Mouse (Mus musculus) heart, embryonic 13.5 days (tissue): ENCODE results near the gene Calm1. TPM values are rescaled to one million over a fixed set of nuclear protein-coding genes. Genes with fewer than 3 reads are reported as not detected.
A peak's percentile ranks its signal among the peaks of the same experiment; 100 is the strongest.

Experiments used
- ATAC-seq: fragments of 200-750 bp; cut with Nextera tagmentation; 2 replicates; pipeline ENCODE4 v1.8.0; 2017; ENCODE audit warnings: moderate TSS enrichment; ENCODE audit not compliant: insufficient number of reproducible peaks, low FRiP score, low TSS enrichment; ENCODE audit errors: extremely low read depth
- H3K27ac ChIP-seq: fragments of 300-500 bp; sonication (generic); replicated peaks from 2 replicates; pipeline ENCODE4 v1.5.1; 2015; ENCODE audit warnings: moderate library complexity, mild to moderate bottlenecking, inconsistent platforms
- H3K27me3 ChIP-seq: fragments of 300-500 bp; sonication (generic); replicated peaks from 2 replicates; pipeline ENCODE4 v1.6.1; 2015; ENCODE audit warnings: mild to moderate bottlenecking, inconsistent platforms
- H3K36me3 ChIP-seq: fragments of 300-500 bp; sonication (generic); 2 replicates; pipeline ENCODE4 v1.6.1; 2015; ENCODE audit warnings: mild to moderate bottlenecking, inconsistent platforms
- H3K4me1 ChIP-seq: fragments of 300-500 bp; sonication (generic); 2 replicates; pipeline ENCODE4 v1.6.1; 2015; ENCODE audit warnings: inconsistent platforms
- H3K4me2 ChIP-seq: fragments of 300-500 bp; sonication (generic); 2 replicates; pipeline ENCODE4 v1.6.1; 2015; ENCODE audit warnings: inconsistent platforms, mild to moderate bottlenecking, moderate library complexity
- H3K4me3 ChIP-seq: fragments of 300-500 bp; sonication (generic); 2 replicates; pipeline ENCODE4 v1.5.1; 2015; ENCODE audit warnings: moderate library complexity, mild to moderate bottlenecking, inconsistent platforms
- H3K9ac ChIP-seq: fragments of 300-500 bp; sonication (generic); 2 replicates; pipeline ENCODE4 v1.6.1; 2015; ENCODE audit warnings: inconsistent platforms, mild to moderate bottlenecking, moderate library complexity
- H3K9me3 ChIP-seq: fragments of 300-500 bp; sonication (generic); 2 replicates; pipeline ENCODE4 v1.6.1; 2016; ENCODE audit warnings: inconsistent platforms
- WGBS: fragments of 180-500 bp; shearing (Covaris S2); methylation state at CpG from one replicate; pipeline ENCODE4 v1.1.7; 2015; ENCODE audit warnings: mixed read lengths; 5-methylcytosine and 5-hydroxymethylcytosine counted together
- polyA plus RNA-seq: library from polyadenylated mRNA; unstranded; fragments of >200 nt; fragmentation: Nextera tagmentation; extraction: Ambion mirVana; gene quantifications from 2 replicates; pipeline ENCODE4 v1.2.1, GENCODE M21; 2015

The Calm1 gene
- polyA plus RNA-seq, 1 experiment from 2014 or later = 821 TPM

GRCm38 (mm10) chr12:100226073-100226472, 26.8 kb downstream of the Calm1 start:
- no peaks in the 10 kb centered on the region for H3K27me3 ChIP-seq

DNA sequence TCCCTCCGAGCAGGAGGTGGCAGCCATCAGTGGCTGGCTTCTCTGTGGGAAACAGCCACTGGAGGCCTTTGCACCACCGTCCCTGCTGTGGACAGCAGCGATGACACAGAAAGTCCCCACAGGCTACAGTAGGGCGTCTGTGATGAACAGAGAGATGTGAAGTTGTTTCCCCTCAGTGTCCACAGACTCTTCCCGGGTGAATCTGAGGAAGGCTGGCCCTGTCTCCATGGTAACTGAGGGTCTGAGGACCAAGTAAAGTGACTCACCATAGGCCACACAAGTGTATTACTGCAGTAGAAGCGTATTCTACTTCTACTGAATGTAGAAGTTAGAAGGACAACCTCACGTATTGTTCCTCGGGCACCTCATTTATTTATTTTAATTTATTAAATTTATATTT, 27.4 kb downstream of the Calm1 start:
- no peak for ATAC-seq
- no peaks in the 10 kb centered on the region for H3K36me3 ChIP-seq
- H3K4me1 ChIP-seq = no peaks in the 10 kb centered on the region
- no peak overlapping the region for H3K27ac ChIP-seq
- H3K4me2 ChIP-seq = no peak overlapping the region
- no peak overlapping the region for H3K9ac ChIP-seq
- H3K27me3 ChIP-seq = no peaks in the 10 kb centered on the region
- no peak overlapping the region for H3K4me3 ChIP-seq
- H3K9me3 ChIP-seq = no peaks in the 10 kb centered on the region
- 56% methylated on average over 8 of the region's 8 CpGs for WGBS

More at GRCm38 (mm10) chr12:100226073-100226472, 26.8 kb downstream of the Calm1 start:
- Histone ChIP-seq H3K27ac (no peak overlapping the region), H3K4me1 (no peaks in the 10 kb centered on the region), H3K9me3 (no peaks in the 10 kb centered on the region), H3K36me3 (no peaks in the 10 kb centered on the region), H3K4me3 (no peak overlapping the region), H3K4me2 (no peak overlapping the region), H3K9ac (no peak overlapping the region)
- no peak for ATAC-seq
- WGBS = 45% methylated on average over 5 of the region's 5 CpGs

- Histone ChIP-seq H3K27ac (no peak overlapping the region), H3K27me3 (no peaks in the 10 kb centered on the region), H3K9me3 (no peaks in the 10 kb centered on the region), H3K4me1 (no peaks in the 10 kb centered on the region), H3K9ac (no peak overlapping the region), H3K36me3 (no peaks in the 10 kb centered on the region), H3K4me3 (no peak overlapping the region), H3K4me2 (no peak overlapping the region)
- ATAC-seq = no peak
- WGBS = 54% methylated on average over 11 of the region's 11 CpGs
Observed at GRCm38 (mm10) chr12:100228041-100228725, 28.9 kb downstream of the Calm1 start.

DNA sequence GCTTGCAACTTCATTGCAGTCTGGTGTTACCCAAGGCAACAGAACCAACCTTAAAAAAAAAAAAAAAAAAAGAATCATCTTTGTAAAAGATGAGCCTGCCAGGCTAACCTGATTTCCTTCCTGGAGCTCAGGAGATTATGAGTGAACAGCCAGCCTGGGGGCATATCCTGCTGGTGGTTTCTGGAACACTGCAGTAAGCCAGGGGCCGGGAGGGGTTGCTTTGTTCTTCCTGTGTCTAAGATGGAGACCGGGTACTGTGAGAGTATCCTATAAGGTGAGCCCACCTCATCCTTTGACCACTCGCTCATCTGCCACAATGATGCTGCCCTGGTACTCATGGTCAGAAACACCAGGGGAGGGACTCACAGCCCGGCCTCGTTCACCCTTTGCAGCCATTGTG, 35.0 kb downstream of the Calm1 start:
- Histone ChIP-seq H3K4me2 (no peak overlapping the region), H3K27ac (no peak overlapping the region), H3K4me3 (no peak overlapping the region), H3K9me3 (no peaks in the 10 kb centered on the region), H3K4me1 (no peaks in the 10 kb centered on the region), H3K27me3 (no peaks in the 10 kb centered on the region), H3K9ac (no peak overlapping the region), H3K36me3 (no peaks in the 10 kb centered on the region)
- WGBS = 83% methylated on average over 5 of the region's 5 CpGs
- ATAC-seq = no peak

- no peak for ATAC-seq
- 68% methylated on average over 7 of the region's 7 CpGs for WGBS
- Histone ChIP-seq H3K27ac (no peak overlapping the region), H3K4me3 (no peak overlapping the region), H3K9ac (no peak overlapping the region), H3K9me3 (no peaks in the 10 kb centered on the region), H3K36me3 (no peaks in the 10 kb centered on the region), H3K4me2 (no peak overlapping the region), H3K4me1 (no peaks in the 10 kb centered on the region), H3K27me3 (no peaks in the 10 kb centered on the region)
Observed at GRCm38 (mm10) chr12:100234919-100235318, 35.7 kb downstream of the Calm1 start.

DNA sequence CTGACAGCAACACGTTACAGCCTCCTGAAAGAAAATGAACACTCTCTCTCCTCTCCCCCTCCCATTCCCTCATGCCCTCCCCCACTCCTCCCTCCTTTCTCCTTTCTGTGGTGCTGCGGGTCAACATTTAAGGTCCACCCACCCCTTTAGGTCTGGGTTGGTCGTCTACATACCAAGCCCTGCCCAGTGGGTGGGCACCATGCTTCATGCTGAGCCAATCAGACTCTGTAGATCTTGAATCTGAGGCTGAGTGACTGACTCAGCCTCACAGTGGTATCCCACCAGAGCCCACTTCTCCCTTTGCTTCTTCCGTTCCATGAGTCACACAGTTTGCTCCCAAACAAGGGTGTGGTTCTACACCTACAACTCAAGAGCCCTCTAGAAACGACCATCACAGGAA, 36.2 kb downstream of the Calm1 start:
- Histone ChIP-seq H3K4me2 (no peak overlapping the region), H3K9me3 (no peaks in the 10 kb centered on the region), H3K36me3 (no peaks in the 10 kb centered on the region), H3K9ac (no peak overlapping the region), H3K27me3 (no peaks in the 10 kb centered on the region), H3K27ac (no peak overlapping the region), H3K4me1 (no peaks in the 10 kb centered on the region), H3K4me3 (no peak overlapping the region)
- ATAC-seq = no peak
- WGBS = 32% methylated on average over 5 of the region's 5 CpGs

DNA sequence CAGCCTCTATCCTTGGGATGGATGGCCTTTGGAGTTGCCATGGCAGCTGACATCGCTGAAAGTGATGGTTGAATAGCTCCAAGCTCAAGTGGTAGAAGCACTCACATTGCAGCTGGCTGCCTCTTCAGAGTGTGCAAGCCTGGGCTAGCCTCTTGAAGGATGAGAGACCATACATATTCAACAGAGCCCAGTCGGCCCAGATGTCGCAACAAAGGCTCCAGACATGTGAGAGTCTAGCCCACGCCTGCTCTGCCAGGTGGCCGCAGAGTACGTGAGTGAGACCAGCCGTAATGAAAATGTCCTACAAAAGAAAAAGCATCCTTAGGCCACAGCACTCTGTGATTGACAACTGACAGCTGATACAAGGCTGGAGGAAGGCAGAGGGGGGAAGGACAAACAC, 40.2 kb downstream of the Calm1 start:
- Histone ChIP-seq H3K4me1 (no peaks in the 10 kb centered on the region), H3K27me3 (no peaks in the 10 kb centered on the region)

DNA sequence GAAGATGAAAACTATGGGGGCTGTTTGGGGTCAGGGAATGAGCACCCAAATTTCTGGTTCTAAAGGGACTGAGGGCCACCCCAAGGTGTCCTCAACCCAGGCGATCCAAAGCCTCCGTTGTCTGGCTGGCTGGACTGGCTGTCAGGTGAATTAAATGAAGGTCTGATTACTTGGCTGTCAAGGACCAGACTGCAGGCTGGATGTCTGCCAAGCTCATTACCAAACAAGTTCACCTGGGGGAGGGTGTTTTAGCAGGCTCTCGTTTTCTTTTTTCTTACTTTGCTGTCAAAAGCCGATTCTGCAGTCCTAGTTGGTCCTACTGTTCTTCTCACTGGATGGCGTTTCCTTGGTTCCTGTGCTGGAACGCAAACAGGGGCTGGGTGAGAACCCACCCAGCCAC, 40.6 kb downstream of the Calm1 start:
- ATAC-seq = no peak
- WGBS = 69% methylated on average over 6 of the region's 6 CpGs

More for the DNA sequence above, 40.2 kb downstream of the Calm1 start:
- H3K9ac ChIP-seq = no peak overlapping the region
- H3K27ac ChIP-seq = no peak overlapping the region
- no peak overlapping the region for H3K4me3 ChIP-seq
- no peaks in the 10 kb centered on the region for H3K36me3 ChIP-seq
- H3K9me3 ChIP-seq = no peaks in the 10 kb centered on the region
- ATAC-seq = no peak
- 80% methylated on average over 7 of the region's 7 CpGs for WGBS
- no peak overlapping the region for H3K4me2 ChIP-seq

DNA sequence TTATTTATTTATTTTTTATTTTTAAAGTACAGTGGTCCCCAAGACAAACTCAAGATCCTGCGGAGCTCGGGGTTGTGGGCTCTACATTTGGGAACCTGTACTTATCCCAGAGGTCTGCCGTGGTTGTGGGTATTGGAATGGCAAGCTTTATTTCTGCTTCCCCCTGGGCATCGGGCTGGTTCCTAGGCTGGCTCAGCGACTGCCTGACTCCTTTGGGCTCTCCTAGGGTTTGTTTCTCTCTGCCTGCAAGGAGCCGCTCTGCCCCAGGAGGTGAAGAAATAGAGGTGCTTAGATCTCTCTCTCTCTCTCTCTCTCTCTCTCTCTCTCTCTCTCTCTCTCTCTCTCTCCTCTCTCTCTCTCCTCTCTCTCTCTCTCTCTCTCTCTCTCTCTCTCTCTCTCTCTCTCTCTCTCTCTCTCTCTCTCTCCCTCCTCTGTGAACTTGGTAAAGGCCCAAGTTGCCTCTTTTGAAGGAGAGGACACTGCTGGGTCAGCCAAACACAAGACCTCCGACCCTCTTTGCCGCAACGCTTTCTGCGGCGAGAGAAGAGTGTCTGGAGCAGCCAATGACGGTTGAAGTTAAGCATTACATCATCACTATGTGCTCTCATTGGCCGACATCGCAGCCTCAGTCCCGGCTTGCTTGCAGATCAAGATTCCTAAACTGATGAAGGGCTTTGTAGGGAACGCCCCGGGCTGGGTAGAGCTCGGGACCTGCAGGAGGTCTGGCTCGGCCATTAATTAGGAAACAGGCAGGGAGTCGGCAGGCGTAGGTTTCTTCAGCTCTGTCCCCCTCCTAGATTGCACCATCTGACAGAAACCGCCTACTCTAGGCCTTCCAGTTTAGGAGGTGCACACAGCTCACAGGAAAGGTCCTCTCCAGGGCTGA, 42.9 kb downstream of the Calm1 start:
- Histone ChIP-seq H3K9me3 (no peaks in the 10 kb centered on the region), H3K4me1 (no peaks in the 10 kb centered on the region), H3K27ac (no peak overlapping the region), H3K36me3 (no peaks in the 10 kb centered on the region), H3K9ac (peak overlapping the region; percentile 72), H3K4me3 (peak overlapping the region; percentile 43), H3K27me3 (no peaks in the 10 kb centered on the region), H3K4me2 (peak overlapping the region; percentile 67)
- 11% methylated on average over 22 of the region's 22 CpGs for WGBS
- ATAC-seq = peak; percentile 57; the same call in 1 of the 2 replicates

More for the DNA sequence above, 40.6 kb downstream of the Calm1 start:
- Histone ChIP-seq H3K9me3 (no peaks in the 10 kb centered on the region), H3K4me2 (no peak overlapping the region), H3K4me3 (no peak overlapping the region), H3K9ac (no peak overlapping the region), H3K36me3 (no peaks in the 10 kb centered on the region), H3K27ac (no peak overlapping the region), H3K27me3 (no peaks in the 10 kb centered on the region), H3K4me1 (no peaks in the 10 kb centered on the region)

DNA sequence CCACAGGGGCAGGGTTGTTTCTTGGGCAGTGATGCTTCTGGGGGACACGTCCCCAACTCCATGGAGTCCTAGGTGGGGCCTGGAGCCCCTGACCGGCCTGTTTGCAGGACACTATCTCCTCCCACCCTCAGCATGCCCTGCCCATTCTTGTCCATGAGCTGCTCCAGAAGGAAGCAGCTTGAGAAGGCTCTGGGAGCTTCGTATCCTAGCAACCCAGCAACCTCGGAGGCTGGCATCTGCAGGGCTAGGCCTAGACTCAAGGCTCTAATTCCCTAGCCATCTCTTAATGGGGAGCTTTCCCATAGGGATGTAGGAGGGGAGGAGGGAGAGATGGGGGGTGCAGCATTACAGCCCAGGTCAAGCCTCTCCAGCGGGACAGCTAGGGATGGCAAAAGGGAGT, 45.3 kb downstream of the Calm1 start:
- H3K4me3 ChIP-seq = no peak overlapping the region
- H3K27me3 ChIP-seq = 0 out of 2 replicates have a peak, but pooled peaks cover 3% of the 10 kb centered on the region
- no peaks in the 10 kb centered on the region for H3K9me3 ChIP-seq
- 44% methylated on average over 5 of the region's 5 CpGs for WGBS
- no peak overlapping the region for H3K9ac ChIP-seq
- H3K4me2 ChIP-seq = no peak overlapping the region
- H3K4me1 ChIP-seq = no peaks in the 10 kb centered on the region
- H3K36me3 ChIP-seq = no peaks in the 10 kb centered on the region
- no peak overlapping the region for H3K27ac ChIP-seq
- ATAC-seq = no peak

- 0 out of 2 replicates have a peak, but pooled peaks cover 3% of the 10 kb centered on the region for H3K27me3 ChIP-seq
- ATAC-seq = no peak
- no peaks in the 10 kb centered on the region for H3K36me3 ChIP-seq
- no peak overlapping the region for H3K9ac ChIP-seq
- H3K27ac ChIP-seq = no peak overlapping the region
- WGBS = 76% methylated on average over 7 of the region's 7 CpGs
- H3K4me2 ChIP-seq = no peak overlapping the region
- no peaks in the 10 kb centered on the region for H3K4me1 ChIP-seq
- no peak overlapping the region for H3K4me3 ChIP-seq
- no peaks in the 10 kb centered on the region for H3K9me3 ChIP-seq
Observed at GRCm38 (mm10) chr12:100249170-100249569, 49.9 kb downstream of the Calm1 start.
